Mouse (Mus musculus) mature B cell (primary cell): ENCODE measurements around the gene 4930426L09Rik.

Source experiments
- in situ Hi-C: fragments of 300-500 bp; cut with MboI; formaldehyde crosslinking; loops from 2 replicates; pipeline ENCODE4 v1.14.3; 2019

The 4930426L09Rik gene

DNA sequence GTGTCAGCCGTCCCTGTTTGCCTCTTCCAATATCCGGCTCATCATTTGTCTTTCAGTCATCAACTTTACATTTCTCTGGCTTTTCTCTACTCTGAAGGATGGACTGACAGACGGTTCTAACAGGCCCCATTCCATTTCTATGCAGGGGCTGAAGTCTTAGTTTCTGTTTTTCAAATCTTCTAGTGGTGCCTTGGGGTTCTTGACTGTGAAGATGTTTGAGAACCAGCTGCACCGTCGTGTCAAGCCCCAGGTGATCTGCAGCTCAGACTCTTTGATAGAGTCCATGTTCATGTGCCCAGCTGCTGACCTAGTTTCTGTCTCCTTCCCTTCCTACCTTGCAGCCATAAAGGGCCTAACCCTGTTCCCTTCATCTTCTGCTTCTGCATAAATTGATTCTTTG, 18.2 kb downstream of the 4930426L09Rik start:
- in situ Hi-C loops = no loop called here

DNA sequence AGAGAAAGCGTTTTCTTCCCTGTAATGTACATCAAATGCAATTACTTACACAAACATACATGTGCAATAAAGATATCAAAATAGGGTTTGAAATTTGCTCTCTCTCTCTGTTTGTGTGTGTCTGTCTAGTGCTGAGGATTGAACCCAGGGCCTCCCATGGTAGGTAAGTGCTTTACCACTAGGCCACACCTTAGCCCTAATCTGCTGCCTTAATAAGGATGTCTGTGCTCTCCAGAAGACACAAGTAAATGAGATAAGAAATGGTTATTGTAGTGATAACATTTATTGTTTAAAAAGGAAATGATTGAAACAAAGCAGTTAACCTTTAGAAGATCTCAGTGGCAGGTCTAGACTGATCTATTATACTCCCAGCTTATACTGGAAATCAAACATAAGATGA, 18.7 kb downstream of the 4930426L09Rik start:
- in situ Hi-C loops = no loop called here

DNA sequence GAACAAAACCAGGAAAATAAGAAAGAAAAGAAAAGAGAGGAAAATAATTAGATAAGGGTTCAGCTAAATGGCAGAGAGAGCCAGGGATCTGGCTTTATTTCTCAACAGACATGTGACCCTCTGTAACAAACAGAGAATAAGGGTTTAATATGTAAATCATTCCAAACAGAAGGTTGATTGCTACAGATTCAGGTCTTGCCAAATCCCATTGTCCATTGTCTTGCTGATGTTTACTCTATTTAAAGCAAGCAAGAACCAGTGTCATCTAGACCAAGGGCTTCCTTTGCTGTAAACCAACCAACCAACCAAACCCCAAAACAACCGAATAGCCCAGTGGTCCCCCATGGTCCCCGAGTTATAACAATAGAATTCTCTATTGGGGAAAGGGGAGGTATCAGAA, 19.9 kb downstream of the 4930426L09Rik start:
- in situ Hi-C loops = no loop called here

DNA sequence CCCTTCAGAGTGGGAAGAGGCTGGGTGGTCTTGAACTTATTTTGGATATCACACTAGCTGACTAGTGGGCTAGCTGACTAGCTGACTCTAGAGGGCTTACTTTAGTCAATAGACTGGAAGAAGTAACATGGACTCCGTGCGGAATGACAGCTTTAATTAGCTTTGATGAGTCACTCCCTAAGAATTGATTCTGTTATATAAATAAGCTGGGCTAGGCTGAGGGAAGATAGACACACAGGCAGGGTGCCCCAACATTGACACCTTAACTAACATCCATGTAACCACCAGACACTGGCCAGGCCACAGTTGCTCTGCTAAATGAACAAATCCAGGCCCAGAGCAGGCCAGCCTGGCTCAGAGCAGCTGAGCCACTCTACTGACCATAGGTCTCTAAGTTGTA, 26.7 kb downstream of the 4930426L09Rik start:
- in situ Hi-C loops = no loop called here

DNA sequence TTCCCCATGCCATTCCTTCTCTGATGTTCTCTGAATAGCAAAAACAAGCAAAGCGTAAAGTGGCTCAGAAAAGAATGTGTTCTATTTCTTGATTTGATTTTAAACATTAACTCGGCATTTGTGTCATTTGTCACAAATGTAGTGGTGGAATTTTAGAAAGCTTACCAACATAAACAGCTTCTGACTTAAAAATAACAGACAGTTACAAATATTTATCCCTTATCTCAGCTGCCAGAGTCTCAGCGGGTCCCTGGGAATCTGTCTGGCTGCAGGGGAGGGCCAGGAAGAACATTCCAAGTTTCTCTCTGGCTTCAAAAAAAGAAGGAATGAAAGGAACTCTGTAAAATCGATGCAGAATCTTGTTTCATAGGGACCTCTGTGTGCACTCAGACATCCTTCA, 39.3 kb downstream of the 4930426L09Rik start:
- in situ Hi-C loops = no loop called here

DNA sequence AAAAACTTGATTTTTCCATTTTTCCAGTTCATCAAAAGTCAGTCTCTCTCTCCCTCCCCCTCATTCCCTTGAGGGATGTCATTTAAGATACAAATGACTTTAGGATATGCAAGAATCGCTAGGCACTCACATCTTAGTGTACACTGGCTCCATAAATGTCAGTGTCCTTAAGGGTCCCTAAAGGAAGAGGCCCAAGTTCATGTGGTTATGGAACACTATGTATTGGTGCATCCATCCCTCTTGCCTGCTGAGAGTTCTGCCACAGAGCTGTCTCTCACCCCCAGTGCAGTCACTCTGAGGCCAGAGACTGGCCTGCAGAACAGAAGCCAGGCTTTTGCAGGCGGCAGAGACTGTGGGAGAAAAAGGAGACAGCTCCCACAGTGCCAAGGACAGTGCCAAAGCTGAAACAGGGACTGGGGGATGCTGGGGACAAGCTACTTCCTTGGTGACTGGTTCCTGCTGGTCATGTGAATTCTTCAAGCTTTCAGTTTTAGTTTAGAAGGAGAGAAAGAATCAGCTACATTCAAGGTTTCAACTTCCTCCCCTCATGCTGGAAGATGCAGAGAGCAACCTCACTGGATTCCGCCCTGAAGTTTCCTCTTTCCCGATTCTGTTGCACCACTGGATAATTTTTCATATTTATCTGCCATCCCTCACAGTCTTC, 39.9 kb downstream of the 4930426L09Rik start:
- in situ Hi-C loops = no loop called here

DNA sequence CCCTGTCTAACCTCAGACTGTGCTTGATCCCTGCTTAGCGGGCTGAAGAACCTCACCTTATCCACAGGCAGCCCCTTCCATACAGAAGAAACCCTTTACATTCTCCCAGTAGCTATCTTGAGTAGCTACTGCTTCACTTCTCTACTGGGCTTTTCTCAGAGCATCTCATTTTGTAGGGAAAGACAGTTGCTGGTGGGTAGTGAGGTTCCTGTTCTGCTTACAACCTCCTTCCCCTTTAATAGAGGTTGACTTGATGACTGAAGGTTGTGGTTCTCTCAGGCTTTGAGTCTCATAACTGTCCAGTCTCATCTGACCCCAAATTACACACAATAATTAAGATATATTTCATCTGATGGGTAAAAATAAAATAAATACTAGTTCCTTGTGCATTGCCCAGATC, 50.1 kb downstream of the 4930426L09Rik start:
- in situ Hi-C loops = no loop called here

DNA sequence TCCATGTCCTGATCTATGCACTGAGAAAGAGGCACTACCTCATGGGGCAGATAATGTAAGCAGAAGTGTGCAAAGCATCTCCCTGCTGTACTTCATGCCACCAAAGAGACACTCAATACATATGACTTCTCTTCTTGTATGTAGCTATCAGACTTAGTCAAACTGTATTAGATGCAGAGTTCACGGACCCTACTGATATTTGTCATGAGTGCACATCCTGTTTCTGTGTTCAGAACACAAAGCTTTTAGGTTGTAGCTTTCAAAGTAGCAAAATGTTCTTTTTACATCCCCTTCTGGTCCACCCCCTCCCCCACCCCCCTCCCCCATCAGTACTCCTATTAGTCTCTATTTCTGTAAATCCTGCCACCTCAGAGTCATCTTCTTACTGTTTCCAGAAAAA, 51.2 kb downstream of the 4930426L09Rik start:
- in situ Hi-C loops = no loop called here
